Mouse (Mus musculus): ENCODE results near the gene Gtf2ird1.

Gtf2ird1 gene

DNA sequence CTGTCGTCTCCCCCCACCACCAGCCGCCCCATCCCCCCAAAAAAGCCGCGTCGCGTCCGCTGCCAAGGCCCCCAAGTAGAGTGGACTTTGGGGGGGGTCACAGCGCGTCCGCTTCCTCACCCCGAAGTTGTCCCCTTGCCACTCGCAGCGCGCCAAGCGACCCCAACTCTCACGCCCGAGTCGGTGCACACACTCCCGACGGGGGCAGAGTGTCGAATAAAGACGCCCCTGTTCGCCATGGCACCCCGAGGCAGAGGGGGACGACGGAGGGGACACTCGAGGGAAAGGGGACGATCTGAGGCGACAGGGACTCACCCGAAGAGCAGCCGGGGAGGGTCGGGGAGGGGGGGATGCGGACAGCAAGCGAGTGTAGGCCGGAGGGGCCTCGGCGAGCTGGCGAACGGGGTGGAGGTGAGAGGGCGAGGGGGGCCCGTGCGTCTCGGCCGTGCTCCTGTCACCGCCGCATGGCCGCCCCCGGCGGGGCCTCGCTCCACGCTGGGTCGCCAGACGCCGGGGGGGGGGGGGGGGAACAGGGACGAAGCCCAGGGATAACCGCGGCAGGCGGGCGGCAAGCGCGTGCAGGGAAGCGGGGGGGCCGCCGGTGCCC is 142.3 kb downstream of the Gtf2ird1 start:
- DNase-seq (ENCODE audit: low read depth, low spot score): peak; percentile 59

DNA sequence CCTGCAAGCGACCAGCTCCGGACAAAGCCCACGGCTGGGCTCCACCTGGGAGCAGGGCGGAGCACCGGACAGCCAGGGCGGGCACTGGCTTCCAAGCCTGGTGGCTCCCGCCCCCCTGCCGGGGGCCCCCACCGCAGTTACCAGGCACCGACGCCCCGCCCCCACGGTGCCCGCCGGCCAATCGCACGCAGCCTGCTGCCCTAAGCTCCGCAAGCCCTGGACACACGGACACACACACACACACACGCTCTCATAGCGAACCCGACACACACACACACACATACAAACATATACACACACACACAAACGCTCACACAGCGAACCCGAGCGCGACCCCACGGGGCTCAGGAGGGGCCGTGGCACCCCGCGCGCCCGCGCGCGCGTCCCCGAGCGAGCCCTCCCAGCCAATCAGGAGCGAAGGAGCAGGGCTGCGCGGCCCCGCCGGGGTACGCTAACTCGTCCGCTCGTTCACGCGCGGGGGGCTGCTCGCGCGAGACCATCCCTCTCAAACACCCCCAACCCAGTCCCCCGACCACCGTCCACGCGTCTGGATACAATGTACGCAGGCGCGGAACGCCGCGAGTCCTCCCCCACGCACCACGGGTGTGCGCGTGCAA is 143.0 kb downstream of the Gtf2ird1 start:
- peak; percentile 93 for DNase-seq (ENCODE audit: low read depth, low spot score)

DNA sequence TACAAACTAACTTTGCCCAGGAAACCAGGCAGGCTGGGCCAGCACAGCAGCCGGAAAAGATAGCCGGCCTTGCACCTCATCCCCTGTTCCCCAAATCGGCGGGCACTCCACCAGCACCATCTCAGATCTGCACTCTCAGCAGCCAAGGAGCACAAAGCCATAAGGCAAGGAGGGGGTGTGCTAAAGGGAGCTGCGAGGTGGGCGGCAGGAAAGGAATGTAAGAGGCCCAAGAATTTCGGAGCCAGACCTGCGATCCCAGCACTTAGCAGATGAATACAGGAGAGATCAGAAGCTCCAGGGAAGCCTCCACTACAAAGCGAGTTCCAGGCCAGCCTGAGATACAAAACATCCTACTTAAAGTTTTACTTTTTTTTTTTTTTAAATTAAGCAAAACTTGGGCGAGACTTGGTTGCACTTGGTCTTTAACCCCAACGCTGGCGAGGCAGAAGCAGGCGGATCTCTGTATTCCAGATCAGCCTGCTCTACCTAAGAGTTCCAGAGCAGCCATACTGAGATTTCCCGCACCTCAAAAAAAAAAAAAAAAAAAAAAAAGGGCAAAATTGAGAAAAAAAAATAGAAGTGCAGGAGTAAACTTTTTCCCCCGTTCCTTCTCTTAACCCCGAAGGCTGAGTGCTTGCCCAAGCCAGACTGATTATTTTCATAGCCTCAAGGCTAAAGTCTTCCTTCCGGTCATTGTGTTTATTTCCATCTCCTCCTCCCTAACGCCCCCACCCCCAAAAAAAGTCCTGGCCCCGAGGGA is 143.6 kb downstream of the Gtf2ird1 start:
- DNase-seq (ENCODE audit: low read depth, low spot score): no peak

DNA sequence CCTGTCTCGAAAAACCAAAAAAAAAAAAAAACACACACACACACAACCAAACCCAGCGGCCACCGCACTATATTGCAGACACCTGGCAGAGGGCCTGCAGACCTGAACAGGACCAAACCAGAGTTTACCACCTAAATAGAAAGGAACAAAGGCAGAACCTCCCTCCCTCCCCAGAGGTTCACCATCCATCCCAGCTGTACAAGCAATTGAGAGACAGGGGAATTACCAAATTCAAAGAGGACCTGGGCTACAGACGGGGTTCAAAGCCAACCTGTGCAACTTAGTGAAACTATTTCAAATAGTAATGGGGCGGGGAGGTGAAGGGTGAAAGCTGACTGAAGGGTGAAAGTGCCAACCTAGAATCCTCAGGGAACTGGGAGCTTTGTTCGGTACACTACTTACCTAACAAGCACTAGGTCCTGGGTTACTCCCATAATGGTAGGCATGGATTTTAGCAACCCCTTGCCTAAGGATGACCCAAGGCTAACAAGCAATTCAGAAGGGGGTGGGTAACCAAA is 144.6 kb downstream of the Gtf2ird1 start:
- DNase-seq (ENCODE audit: low read depth, low spot score): no peak

DNA sequence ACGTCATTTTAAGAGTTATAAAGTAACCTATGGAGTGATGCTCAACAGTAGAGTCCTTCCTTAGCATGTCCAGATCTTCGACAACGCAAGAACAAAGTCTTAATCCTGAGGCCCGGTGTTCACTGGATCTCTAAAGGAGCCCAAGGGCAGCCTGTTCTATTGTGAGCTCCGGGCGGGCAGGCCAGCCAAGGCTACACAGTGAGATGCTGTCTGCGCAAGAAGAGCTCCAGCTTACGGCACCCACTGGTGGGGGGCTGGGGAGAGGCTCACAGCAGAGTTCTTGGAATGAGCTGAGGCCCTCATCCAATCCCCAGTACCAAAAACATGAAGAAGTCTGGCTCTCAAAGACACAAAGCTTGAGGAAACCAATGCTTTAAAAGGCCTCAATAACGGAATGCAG is 146.3 kb downstream of the Gtf2ird1 start:
- DNase-seq (ENCODE audit: low read depth, low spot score): no peak

DNA sequence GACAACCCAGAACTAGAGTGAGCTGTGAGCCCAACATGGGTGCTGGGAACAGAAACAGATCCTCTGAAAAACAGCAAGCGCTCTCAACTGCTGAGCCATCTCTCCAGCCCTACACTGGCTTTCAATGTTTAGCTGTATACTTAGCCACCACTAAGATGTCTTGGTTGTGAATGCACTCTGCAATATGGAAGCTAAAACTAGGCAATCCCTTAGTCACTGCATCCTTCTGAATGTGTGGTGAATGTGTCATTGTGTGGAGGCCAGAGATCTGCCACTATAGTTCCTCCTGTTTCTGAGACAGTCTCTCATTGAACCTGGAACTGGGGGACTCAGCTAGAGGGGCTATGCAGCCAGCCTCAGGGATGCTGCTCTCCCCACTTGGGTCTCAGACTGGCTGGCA is 147.2 kb downstream of the Gtf2ird1 start:
- DNase-seq (ENCODE audit: low read depth, low spot score): no peak

Data from retina, postnatal 7 days (tissue).